Mouse (Mus musculus): ENCODE measurements around the gene Ptrh2. TPM values are rescaled to one million over a fixed set of nuclear protein-coding genes. Genes with fewer than 3 reads are reported as not detected.

Ptrh2 gene
- total RNA-seq, 2 experiments from 2014 or later: 8.1 to 10.2 TPM

DNA sequence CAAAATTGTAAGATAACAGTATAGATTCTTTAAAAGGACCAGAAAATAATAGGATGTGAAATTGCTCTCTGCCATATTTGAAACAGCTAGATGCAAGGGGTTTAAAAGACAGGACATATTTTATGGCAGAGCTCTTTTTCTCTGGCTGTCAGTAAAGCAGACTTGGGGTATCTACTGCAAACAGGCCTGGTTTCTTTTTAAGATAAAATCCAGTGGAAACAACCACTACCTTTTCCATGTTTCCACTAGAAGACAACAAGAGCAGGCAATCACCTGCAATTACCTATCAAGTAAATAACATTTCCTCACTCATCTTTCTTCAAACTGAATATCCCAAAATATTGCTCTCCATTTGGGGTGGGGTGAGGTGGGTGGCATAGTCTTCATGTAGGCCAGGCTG lies 19.8 kb upstream of the Ptrh2 start:
- no peak for DNase-seq (ENCODE audit: low spot score in 2 of 2)
- intact Hi-C loops (cut with DNase I): no loop called here

DNA sequence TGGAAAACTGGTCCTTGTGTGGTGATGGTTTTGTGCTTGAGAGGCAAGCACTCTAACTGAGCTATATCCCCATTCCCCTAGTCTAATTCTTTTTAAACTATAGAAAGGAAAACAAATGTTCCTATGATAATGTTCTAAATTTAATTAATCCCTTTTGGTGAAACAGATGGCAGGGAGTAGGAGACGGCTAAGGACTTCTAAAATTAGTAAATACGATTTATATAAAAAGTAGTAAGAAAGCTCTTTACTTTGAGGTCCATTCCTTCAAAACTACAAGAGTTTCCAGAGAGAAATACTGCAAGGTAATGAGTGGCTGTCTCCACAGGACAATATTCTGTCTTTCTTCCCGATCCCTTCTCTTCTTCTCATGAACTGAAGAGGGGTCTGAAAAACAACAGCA lies 19.4 kb upstream of the Ptrh2 start:
- DNase-seq (ENCODE audit: low spot score in 2 of 2): peak in 1 of 2 experiments; percentile 37

DNA sequence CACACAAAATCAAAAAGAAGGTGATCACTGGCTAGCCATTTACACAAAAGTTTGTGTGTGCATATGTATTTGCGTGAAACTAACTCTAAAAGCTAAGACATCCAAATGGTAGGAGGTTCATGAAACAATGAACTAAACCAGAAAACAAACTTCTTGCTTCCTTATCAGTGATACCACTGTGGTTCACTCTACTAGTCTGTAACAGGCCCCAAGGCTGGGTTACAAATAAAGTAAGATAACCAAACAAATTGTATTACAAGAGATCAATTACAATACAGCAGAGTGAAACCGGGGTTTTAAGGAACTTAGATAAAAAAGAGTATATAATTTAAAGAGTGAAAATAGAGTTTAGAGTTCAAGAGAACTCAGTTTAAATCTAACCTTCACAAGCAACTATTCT lies 16.2 kb upstream of the Ptrh2 start:
- DNase-seq (ENCODE audit: low spot score in 2 of 2): no peak
- intact Hi-C loops (cut with DNase I): no loop called here

More for the DNA sequence above, 19.4 kb upstream of the Ptrh2 start:
- intact Hi-C loops (cut with DNase I): no loop called here

DNA sequence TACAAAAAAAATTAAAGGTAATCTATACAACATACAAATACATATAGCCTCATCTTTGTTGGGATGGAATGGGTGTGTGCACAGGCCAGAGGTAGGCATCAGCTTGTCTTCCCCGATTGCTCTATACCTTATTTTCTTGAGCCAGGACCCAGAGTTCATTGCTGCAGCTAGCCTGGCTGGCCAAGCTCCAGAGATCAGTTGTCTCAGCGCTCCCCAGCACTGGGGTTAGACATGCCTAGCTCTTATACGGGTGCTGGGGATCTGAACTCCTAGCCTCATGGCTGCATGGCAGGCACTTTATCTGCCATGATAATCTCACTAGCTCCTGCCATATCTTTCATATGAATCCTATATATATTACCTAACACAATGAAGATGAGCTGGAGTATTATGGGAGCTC lies 15.6 kb upstream of the Ptrh2 start:
- intact Hi-C loops (cut with DNase I): no loop called here
- no peak for DNase-seq (ENCODE audit: low spot score in 2 of 2)

DNA sequence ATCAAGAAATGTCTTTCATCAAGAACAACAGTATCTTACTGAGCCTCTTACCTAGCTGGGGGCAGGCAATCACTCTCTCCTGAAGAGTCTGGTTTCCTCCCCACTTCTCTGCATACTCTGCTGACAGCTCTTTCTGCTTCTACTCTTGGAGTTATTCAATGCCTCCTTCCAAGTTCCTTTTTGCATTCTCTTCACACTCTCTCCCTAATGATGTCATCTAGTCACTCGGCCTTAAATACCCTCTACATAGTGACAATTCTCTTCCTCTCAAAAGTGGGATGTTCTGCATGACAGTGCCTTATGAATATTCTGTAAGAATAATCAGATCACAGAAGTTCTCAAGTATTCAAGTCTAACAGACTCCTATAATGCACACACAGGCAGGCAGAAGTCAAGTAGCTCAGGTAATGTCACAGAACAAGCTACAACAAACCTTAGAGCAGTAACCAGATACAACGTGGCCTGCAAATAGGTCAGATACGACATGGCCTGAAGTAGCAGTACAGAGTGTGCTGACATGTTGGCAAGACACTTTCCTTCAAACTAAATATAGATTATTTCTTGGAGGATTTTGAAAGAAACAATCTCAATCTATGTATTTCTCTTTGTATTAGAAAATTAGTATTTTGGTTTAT lies 12.6 kb upstream of the Ptrh2 start:
- peak; percentile 32 to 82 for DNase-seq (ENCODE audit: low spot score in 2 of 2)
- intact Hi-C loops (cut with DNase I): no loop called here

DNA sequence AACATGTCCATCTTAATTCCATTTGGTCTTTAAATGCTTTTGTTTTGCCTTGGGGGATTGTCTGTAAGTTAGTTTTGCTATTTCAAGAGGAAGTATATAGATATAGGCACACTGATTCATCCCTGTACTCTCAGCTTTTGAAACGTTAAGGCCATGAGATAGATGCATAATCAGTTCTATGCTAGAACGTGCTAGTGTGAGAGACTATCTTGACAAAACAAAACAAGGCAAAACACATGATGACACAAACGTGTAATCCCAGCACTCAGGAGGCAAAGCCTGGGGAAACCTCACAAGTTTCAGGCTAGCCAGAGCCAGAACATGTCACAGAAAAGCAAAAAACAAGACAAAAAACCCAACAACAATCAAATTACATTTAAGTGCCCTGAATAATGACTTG lies 11.0 kb upstream of the Ptrh2 start:
- intact Hi-C loops (cut with DNase I): no loop called here
- DNase-seq (ENCODE audit: low spot score in 2 of 2): peak in 1 of 2 experiments; percentile 30

DNA sequence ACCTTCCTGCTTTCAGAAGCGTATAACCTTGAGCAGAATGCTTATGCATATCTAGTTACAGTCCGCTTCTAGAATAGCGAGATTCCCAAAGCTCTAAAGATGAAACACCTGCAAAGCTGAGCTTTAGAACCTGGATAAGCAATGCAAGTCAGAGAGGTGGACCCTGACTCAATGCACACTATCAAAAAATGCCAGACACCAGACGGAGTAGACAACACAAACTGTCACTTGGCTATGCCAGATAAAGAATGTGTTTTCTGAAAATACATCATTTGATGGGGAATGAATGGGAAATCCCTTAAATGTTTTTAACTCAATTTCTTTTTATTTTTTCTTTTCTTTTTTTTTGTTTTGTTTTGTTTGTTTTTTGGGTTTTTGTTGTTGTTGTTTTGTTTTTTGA lies 8.3 kb upstream of the Ptrh2 start:
- no peak for DNase-seq (ENCODE audit: low spot score in 2 of 2)
- intact Hi-C loops (cut with DNase I): no loop called here

DNA sequence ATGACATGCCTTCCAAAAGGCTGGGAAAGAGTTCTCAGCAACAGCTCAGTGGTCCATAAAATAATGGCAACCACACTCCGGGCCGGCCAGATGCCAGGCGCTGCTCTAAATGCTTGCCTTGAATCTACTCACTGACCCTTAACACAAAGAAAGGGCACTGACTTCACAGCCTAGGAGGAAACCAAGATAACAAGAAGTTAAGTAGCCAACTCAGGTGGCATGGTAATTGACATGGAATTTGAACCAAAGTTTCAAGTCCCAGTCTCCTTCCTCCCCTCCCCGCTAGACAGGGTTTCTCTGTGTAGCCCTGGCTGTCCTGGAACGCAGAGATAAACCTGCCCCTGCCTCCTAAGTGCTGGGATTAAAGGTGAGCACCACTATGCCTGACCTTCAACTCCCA lies 4.8 kb upstream of the Ptrh2 start:
- no peak for DNase-seq (ENCODE audit: low spot score in 2 of 2)
- intact Hi-C loops (cut with DNase I): no loop called here

DNA sequence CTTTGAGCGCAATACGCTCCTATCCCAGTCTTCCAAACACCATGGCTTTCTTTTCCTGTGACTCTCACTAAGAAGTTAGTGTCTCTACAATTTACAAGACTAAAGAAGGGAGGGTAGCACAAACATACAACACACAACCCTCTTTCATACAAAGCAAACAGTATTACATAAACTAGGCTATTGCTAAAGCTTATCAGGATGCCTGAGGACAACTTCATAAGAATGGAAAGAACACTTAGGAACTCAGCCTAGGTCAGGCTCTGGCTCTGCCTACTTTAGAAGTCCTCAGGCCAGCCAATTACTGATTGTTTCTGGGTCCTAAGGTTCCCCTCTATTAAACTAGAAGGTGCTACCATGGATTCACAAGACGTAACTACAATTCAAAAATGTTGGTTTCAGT lies 3.1 kb upstream of the Ptrh2 start:
- no peak for DNase-seq (ENCODE audit: low spot score in 2 of 2)
- intact Hi-C loops (cut with DNase I): no loop called here

DNA sequence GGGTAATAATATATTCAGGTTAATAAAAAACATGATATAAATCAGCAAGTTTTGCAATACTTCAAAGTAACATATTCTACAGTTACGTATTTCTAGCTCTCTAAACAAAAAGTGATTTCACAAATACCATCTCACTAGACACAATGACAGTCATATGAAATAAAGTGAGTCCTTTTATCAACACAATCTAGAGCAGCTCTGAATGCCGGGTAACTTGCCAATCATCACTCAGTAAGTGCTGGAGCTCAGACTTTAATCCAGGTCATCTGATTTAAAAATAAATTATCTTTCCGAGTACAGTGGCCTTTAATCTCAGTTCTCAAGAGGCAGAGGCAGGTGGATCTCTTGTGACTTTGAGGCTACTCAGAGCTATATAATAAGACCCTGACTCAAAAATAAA lies 2.4 kb upstream of the Ptrh2 start:
- DNase-seq (ENCODE audit: low spot score in 2 of 2): no peak
- intact Hi-C loops (cut with DNase I): no loop called here

DNA sequence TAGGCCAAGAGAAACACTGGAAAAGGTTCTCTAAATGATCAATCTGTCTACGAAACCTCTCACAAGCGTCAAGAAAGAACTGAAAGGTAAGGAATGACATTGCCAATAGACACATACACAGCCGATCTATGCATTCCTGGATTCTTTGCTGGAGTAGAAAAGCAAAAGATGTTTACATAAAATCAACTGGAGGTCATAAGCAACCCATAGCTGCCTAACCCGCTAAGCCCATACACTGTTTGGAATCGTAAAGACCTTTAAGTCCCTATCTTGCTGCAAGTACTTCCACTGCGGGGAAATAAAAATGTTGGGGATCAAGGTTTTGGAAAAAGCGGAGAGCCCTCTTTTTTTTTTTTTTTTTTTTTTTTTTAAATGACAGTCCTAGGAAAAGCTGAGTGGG lies 924 bp upstream of the Ptrh2 start:
- no peak for DNase-seq (ENCODE audit: low spot score in 2 of 2)
- intact Hi-C loops (cut with DNase I): no loop called here

DNA sequence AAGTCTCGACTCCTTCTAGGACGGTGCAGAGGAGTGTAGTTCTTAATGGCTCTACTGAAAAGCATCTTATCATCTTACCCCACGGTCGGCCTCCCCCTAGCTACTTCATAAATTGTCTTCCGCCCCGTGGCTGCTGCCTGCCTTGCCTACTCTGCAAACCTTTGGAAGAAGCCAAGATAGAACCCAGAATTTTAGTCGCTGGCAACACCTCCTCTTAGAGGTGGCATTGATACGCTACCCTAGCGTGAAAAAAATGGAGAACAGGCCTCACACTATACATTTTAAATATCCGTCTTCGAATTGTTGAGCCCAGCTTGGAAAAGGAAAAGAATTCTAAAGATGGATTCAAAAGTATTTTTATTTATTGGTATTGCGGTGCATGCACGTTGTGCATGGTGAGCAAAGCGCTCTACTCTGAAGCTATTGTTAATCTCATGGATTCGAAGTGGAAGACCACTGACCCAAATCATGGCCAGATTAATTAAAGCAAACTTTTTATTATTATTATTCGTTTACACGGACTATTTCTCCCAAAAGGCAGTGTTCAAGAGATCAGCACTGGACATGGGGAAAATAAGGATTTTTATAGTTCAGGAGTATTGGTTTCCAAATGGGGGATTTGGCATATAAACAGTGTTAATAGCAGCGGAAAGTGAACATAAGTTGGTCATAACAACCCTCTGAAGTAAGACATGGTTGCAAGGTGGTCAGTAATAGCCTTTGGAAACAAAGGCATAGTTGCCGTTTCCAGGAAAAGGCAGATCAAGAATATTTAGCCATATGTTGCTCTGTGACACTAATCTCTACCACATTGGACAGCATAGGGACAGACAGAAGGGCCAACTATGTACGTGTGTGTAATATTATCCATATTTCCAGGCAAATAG lies 584 bp downstream of the Ptrh2 start:
- intact Hi-C loops (cut with DNase I): no loop called here
- no peak for DNase-seq (ENCODE audit: low spot score in 2 of 2)

DNA sequence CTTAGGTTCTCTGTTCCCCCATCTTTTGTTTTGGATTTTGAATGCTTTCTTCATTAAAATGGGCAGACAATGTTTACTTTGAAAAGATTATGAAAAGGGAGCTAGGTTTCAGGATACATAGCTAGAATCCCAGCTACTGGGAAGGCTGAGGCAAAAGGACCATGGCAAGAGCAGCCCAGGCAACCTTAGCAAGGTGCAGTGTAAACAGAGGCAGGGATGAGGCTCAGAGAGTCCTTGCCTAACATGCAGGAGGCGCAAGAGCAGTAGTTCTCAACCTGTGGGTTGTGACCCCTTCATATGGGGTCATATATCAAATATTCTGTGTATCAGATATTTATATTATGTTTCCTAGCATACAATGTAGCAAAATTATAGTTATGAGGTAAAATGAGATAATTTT lies 1.6 kb downstream of the Ptrh2 start:
- DNase-seq (ENCODE audit: low spot score in 2 of 2): no peak
- intact Hi-C loops (cut with DNase I): no loop called here

DNA sequence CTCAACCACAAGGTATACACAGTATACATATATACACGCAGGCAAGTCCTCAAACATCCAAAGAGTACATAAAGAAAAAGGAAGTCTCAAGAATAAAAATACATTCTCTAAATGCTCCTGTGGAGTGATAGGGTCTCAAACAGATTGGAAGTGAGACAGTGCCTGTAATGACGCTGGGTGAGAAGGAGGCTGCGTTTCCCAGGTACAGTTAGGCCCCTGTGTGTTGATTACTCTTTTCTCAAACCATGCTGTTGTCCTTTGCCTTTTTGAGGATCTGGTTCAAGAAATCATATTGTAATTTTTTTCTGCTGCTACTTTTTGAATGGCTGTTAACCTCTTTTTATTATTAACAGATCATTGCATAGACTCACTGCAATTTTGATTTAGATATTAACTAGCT lies 6.6 kb downstream of the Ptrh2 start:
- DNase-seq (ENCODE audit: low spot score in 2 of 2): no peak
- intact Hi-C loops (cut with DNase I): no loop called here

DNA sequence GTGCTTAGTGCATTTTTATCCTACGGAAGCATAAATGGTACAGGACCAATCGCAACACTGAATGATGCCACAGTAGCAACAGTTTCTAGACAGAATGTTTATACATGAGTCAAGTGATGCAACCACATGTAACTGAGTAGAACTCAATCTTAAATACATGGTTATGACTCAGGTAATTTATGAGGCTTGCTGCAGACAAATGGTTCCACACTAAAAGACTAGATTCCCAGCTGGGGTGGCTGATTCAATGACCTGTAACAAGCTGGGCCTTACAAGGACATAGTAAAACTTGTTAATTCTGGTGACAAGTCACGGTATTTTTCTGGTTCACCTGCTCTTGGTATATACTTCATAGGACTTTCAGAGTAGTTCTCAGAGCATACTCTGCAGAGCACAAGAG lies 7.7 kb downstream of the Ptrh2 start:
- intact Hi-C loops (cut with DNase I): no loop called here
- no peak for DNase-seq (ENCODE audit: low spot score in 2 of 2)

DNA sequence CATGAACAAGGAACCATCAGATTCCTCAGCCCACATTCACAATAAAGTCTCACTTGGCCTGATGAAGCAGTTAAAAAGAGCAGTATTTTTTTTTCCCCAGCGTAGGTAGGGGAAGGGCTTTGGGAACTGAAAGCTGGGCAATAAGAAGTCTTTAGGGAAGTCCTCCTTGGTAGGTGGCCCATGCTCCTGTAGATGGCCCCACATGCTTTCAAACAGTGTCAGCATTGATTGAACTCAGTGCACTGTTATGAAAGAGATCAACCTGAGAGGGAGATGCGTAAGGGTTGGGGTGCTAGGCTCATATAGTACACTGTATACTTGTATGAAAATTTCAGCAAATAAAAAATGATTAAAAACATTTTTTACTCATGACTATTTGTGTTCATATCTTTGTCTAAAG lies 8.2 kb downstream of the Ptrh2 start:
- no peak for DNase-seq (ENCODE audit: low spot score in 2 of 2)
- intact Hi-C loops (cut with DNase I): no loop called here

DNA sequence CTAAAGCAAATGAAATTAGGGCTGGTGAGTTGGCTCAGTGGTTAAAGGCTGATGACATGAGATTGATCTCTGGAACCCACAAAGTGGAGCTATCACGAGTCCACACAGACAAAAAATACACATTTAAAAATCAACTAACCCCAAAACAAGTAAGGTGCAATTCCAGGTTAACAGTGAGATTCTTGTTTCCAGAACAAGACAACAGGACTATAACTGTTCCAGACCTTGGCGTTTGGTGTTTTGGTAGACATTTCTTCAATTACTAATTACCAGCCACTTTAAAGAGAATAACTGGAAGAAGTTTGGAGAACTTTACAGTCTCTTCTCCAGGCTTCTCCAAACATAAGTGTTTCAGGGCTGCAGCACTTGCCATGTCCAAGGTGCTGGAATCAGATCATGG lies 8.8 kb downstream of the Ptrh2 start:
- intact Hi-C loops (cut with DNase I): no loop called here

DNA sequence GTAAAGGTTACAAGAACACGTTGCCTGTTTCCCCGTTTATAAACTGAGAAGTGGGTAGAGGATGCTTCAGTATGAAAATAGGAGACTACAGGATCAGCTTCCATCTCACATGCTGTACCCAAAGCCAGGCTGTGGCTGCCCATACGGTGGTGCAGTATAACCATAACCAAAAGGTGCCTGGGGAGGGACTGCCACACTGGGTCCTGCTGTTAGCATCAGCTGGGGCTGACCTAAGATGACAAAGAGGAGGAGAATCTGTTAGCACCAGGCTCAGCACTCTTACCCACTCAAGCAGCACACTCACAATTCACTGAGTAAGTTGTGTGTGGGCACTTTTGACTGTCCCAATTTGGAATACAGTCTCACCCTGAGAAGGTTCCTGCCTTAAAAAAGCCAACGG lies 11.7 kb downstream of the Ptrh2 start:
- intact Hi-C loops (cut with DNase I): loop anchor here (5.0 kb wide), 1 partner anchor 37 kb away; no protein-coding TSS in a partner anchor
- no peak for DNase-seq (ENCODE audit: low spot score in 2 of 2)

More for the DNA sequence above, 8.8 kb downstream of the Ptrh2 start:
- no peak for DNase-seq (ENCODE audit: low spot score in 2 of 2)

DNA sequence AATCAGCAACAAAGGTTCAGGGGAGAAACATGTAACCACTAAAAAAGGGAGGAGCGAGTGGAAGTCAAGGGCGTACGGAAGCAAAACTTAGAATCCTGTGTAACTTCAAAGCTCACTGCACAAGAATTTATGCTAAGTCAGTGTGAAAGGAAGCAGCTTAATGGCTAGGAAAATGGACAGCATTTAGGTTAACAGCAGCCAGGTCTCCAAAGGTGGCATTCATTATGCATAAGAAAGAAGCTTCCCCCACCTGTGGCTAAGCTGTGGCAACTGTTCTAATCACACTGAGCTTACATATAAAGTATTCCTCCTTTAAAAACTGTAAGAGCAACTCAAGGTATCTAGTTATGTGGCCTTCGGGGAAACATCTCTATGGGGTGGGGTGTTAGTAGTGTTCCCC lies 17.4 kb downstream of the Ptrh2 start:
- no peak for DNase-seq (ENCODE audit: low spot score in 2 of 2)
- intact Hi-C loops (cut with DNase I): no loop called here

DNA sequence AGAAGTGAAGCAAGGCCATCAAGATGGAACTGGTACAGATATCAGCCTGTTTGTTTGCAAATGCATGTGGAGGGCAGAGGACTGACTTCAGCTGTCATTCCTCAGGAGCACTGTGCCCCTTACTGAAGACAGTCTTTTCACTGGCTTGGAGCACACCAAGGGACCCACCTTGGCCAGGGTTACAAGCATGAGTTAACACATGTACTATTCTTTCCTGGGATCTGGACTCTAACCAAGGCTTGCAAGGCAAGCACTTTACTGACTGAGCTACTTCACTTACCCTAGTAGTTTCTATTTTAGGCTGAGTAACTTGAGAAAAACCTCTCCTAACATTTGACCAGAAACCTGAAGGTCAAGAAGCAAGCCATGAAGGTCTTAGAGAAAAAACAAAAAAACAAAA lies 30.8 kb downstream of the Ptrh2 start:
- no peak for DNase-seq (ENCODE audit: low spot score in 2 of 2)
- intact Hi-C loops (cut with DNase I): no loop called here
